Mouse (Mus musculus) Muller cell, postnatal 12 days (primary cell): ENCODE results near the gene Dlg3.

ENCODE experiments used
- DNase-seq: peaks from one replicate; pipeline ENCODE4 v3.0.0-alpha.2; 2015; ENCODE audit errors: inconsistent ontology term

Gene Dlg3

GRCm38 (mm10) chrX:100767181-100767884 lies at the start of gene Dlg3:
Gene Dlg3 (plus strand): TSS chrX:100767722.
- peak; percentile 66 for DNase-seq

GRCm38 (mm10) chrX:100728947-100729346 lies 38.6 kb upstream of the Dlg3 start:
- DNase-seq: peak; percentile 63

DNA sequence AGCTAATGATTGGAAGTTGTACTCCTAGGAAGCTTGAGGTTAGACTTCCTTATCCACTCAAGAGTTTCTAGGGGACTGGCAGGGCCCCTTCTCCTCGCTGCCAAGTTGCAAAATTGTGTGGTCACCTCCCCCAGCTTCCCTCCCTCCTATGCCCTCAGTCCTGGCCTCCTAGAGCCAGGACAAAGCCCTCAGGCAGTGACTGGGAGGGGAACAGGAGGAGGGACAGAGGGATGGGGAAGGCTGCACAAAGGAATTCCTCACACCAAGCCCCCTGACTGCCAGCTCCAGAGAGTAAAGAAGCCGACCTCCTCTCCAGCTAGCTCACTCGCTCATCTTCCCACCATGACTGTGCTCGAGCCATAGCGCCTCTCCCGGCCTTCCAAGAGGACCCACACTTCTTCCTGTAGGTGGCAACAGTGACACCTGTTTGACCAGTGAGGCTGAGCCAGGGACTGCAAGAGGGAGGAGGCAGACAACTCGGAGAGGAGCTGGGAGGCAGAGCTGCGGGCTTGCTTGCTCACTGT lies 37.8 kb upstream of the Dlg3 start, which contains the start of gene Gdpd2:
Gene Gdpd2, plus strand, starts transcription at position 209 of the 524 bp plus-strand sequence.
- DNase-seq: peak; percentile 73

GRCm38 (mm10) chrX:100730266-100730665 lies 37.3 kb upstream of the Dlg3 start:
- DNase-seq: no peak

DNA sequence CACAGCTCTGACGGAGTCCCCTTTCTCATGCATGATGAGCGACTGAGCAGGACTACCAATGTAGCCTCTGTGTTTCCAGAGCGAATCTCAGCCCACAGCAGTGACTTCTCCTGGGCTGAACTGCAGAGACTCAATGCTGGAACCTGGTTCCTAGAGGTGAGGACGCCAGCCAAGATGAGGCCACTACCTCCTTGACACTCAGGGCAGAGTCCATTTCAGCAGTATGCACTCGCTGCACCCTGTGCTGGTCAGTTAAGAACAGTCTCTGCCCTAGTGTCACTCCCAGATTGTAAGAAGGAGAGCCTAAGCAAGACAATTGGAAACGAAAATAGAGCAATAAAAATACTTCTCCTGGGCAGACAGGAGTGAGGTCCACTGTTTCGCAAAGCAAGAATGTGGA lies 33.2 kb upstream of the Dlg3 start:
- DNase-seq: no peak

DNA sequence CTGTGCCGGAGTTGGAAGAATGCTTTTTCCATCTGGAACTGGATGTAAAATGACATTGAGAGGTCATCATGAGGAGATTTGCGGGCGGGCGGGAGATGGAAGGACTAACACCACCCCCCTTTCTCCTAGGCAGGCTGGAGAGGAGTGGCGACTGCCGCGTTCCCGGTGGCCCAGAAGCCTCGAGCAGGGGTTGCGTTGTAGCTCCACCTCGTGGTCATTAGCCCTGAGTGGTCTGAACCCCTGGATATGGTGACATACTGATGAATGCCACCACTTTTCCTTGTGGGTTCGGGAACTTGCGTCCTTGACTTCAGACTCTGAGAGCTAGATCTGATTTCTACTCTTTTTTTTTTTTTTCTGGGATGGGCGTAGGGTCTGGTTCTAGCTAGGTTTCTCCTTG lies 28.6 kb upstream of the Dlg3 start:
- peak; percentile 57 for DNase-seq

DNA sequence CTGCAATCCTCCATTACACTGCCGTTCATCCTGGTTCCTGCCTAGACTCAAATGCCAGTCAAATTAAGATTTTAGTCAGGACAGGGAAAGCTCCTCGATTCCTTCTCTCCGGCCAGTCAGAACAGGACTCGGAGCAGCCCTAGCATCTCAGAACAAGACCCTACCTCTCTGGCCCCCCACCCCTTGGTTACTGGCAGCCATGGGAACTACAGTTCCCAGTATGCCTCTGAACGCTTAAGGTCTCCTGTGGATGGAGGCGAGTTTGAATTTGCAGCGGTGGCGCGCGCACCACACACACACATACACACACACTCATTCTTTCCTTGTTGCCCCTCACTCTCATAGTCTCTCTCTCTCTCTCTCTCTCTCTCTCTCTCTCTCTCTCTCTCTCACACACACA lies 28.1 kb upstream of the Dlg3 start:
- peak; percentile 7 for DNase-seq

DNA sequence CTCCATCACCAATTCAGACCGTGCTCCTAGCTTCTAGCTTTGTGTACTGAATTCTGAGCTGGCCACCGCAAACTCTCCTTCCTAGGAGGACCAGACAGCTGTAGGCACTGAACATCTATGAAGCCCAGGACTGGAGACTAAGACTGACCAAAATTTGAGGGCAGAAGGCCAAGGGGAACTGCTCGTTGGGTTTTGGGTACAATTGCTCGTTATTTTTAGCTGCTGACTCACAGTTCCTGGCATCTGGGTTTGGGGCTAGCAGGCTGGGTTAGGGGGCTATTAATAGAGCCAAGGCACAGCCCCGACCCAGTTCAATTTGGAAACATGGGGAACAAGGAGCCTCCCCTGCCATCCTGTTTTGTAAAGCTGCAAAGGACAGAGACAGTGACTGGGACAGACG lies 26.7 kb upstream of the Dlg3 start:
- peak; percentile 73 for DNase-seq

GRCm38 (mm10) chrX:100741940-100742339 lies 25.6 kb upstream of the Dlg3 start:
- DNase-seq: peak; percentile 45

- DNase-seq: no peak
Measured at GRCm38 (mm10) chrX:100765855-100766254, 1.7 kb upstream of the Dlg3 start.

DNA sequence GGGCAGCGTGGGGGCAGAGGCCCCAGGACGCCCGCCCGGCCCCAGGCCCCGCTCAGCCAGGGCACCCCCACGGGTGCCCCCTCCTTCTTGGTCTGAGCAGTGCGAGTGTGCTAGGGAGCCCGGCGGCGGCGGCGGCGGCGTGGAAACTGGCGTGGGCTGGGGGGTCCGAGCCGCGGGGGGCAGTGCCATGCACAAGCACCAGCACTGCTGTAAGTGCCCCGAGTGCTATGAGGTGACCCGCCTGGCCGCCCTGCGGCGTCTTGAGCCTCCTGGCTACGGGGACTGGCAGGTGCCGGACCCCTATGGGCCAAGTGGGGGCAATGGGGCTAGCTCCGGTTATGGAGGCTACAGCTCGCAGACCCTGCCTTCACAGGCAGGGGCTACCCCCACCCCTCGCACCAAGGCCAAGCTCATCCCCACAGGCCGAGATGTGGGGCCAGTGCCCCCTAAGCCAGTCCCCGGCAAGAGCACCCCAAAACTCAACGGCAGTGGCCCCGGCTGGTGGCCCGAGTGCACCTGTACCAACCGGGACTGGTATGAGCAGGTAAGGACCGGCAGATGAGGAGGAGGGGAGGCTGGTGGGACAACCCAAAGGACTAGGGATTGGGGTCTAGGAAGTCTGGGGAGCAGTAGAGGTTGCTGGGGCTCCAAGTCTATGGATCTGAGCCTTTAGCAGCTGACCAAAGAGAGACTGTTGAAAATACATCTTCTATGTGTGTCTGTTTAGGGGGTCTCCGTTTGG lies 534 bp downstream of the Dlg3 start:
- DNase-seq: peak; percentile 16

GRCm38 (mm10) chrX:100769281-100769680 lies 1.8 kb downstream of the Dlg3 start:
- DNase-seq: no peak

DNA sequence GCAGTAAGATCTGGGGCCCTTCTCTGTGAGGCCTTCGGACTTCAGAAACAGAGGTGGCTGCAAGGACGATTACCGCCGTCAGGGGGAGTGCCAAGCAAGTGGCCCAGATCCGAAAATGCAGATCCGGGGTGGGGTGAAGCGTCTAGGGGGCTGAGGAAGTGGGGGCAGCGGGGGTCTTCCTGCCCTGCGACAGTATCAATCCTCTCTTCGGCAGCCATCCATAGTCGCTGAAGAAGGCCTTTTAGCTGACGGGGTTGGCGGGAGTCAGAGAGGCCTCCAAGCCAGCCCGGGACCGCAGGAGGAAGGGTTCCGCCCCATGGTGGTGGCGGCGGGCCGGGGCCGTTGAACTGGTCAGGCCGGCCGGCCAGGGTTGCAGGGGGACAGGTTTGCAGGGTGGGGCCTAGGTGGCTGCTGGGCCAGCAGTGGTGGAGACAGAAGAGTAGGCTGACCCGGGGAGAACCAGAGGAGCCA lies 6.9 kb downstream of the Dlg3 start:
- peak; percentile 55 for DNase-seq

GRCm38 (mm10) chrX:100775405-100775804 lies 7.9 kb downstream of the Dlg3 start:
- DNase-seq: no peak

- no peak for DNase-seq
Measured at GRCm38 (mm10) chrX:100776494-100776893, 9.0 kb downstream of the Dlg3 start.

GRCm38 (mm10) chrX:100776985-100777654 lies 9.6 kb downstream of the Dlg3 start:
- DNase-seq: peak; percentile 78

DNA sequence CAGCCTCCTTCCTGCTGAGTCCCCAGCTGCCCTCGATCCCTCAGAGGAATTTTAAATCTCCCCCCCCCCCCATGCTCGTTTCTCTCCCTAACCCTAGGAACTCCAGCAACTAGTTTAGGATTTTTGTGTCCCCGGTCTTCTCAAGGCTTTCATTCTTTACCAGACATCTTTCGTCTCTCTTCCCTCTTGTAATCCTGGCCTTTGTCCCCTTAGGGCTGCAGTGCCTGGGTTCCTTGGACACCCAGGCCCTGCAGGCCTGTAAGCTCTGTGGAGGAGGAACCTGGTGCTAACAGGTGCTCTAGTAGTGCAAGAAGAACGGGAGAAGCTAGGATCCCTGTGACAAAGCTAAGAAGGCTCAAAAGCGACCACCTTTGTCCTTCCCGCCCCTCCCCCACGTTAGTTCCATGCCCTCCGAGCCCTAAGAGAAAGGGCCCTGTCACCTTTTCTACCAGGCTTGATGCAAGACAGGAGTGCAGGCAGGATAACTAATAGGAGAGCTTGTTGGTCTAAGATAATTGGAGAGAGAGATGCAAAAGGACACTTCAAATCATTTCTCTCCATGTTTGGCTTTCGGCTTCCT lies 10.2 kb downstream of the Dlg3 start:
- DNase-seq: peak; percentile 24

DNA sequence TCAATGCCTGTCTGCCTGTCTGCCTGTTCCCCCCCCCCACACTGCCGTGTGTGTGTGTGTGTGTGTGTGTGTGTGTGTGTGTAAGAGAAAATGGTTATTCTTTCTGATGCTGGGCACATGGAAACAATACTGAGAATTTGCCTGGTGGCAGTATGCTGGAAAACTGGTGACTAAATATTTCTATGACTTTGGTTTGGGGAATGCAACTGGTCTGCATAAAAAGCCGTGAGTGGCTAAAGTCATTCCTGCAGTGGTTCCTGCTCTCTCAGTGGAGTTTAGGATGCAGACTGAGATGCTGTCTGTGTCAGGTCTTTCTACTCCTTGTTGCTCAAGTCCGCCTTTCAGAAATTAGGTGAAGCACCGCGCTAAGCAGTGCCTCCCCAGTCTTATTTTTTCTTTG lies 10.9 kb downstream of the Dlg3 start:
- DNase-seq: peak; percentile 60

- DNase-seq: no peak
Measured at GRCm38 (mm10) chrX:100789322-100789721, 21.8 kb downstream of the Dlg3 start.

- DNase-seq: no peak
Measured at GRCm38 (mm10) chrX:100796041-100796740, 28.7 kb downstream of the Dlg3 start.

DNA sequence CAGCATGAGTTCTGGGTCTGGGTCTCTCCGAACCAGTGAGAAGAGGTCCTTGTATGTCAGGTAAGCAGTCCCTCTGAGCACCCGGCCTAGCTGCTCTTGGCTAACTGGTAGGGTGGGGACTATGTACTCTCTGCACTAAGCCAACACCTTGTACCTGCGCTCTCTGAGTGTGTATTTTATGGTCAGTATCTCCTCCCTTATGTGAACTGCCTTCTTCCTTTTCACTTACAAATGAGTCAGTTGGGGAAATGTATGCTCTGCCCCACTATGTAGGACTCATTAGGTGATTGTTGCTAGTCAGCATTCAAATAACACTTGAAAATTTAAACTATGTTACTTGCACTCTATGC lies 29.2 kb downstream of the Dlg3 start:
- DNase-seq: no peak
